Mouse (Mus musculus) intestine, embryonic 16.5 days (tissue): ENCODE data around the gene Tbkbp1. TPM values are rescaled to one million over a fixed set of nuclear protein-coding genes. Genes with fewer than 3 reads are reported as not detected.

ENCODE experiments used
- ATAC-seq: fragments of 200-750 bp; cut with Nextera tagmentation; 2 replicates; pipeline ENCODE4 v1.8.0; 2017; ENCODE audit warnings: moderate TSS enrichment, moderate library complexity
- H3K27ac ChIP-seq: fragments of 300-500 bp; sonication (generic); 2 replicates; pipeline ENCODE4 v1.5.1; 2014; ENCODE audit warnings: mild to moderate bottlenecking, low read length
- H3K27me3 ChIP-seq: fragments of 300-500 bp; sonication (generic); replicated peaks from 2 replicates; pipeline ENCODE4 v1.6.1; 2014; ENCODE audit warnings: low read length, control low read depth, mixed read lengths; ENCODE audit not compliant: control insufficient read depth, insufficient read depth
- H3K36me3 ChIP-seq: fragments of 300-500 bp; sonication (generic); 2 replicates; pipeline ENCODE4 v1.6.1; 2014; ENCODE audit warnings: low read length, control low read depth; ENCODE audit not compliant: control insufficient read depth, insufficient read depth
- H3K4me1 ChIP-seq: fragments of 300-500 bp; sonication (generic); 2 replicates; pipeline ENCODE4 v1.6.1; 2014; ENCODE audit warnings: low read length, control low read depth, mixed read lengths; ENCODE audit not compliant: control insufficient read depth, insufficient read depth
- H3K4me2 ChIP-seq: fragments of 300-500 bp; sonication (generic); 2 replicates; pipeline ENCODE4 v1.6.1; 2014; ENCODE audit warnings: low read depth, low read length, control low read depth
- H3K4me3 ChIP-seq: fragments of 300-500 bp; sonication (generic); 2 replicates; pipeline ENCODE4 v1.5.1; 2014; ENCODE audit warnings: mild to moderate bottlenecking, low read length
- H3K9ac ChIP-seq: fragments of 300-500 bp; sonication (generic); 2 replicates; pipeline ENCODE4 v1.6.1; 2014; ENCODE audit warnings: low read depth, low read length
- H3K9me3 ChIP-seq: fragments of 300-500 bp; sonication (generic); 2 replicates; pipeline ENCODE4 v1.6.1; 2016; ENCODE audit warnings: low read length, control low read depth; ENCODE audit not compliant: control insufficient read depth
- WGBS: fragments of 180-500 bp; shearing (Covaris S2); extraction: QIAGEN DNeasy Blood & Tissue Kit; methylation state at CpG from one replicate; pipeline ENCODE4 v1.1.7; 2014; 5-methylcytosine and 5-hydroxymethylcytosine counted together
- polyA plus RNA-seq: library from polyadenylated mRNA; unstranded; fragments of >200 nt; fragmentation: Nextera tagmentation; extraction: Ambion mirVana; gene quantifications from 2 replicates; pipeline ENCODE4 v1.2.1, GENCODE M21; 2015

The Tbkbp1 gene
- polyA plus RNA-seq, 1 experiment from 2014 or later, result 2.0 TPM

- no peak for ATAC-seq
- Histone ChIP-seq H3K4me1 (0 out of 2 replicates have a peak, but pooled peaks cover 4% of the 10 kb centered on the region), H3K9ac (peak overlapping the region; percentile 52), H3K4me3 (peak overlapping the region; percentile 40), H3K9me3 (no peaks in the 10 kb centered on the region), H3K27ac (no peak overlapping the region), H3K4me2 (peak overlapping the region; percentile 63), H3K27me3 (peaks cover 23% of the 10 kb centered on the region; the same call in 1 of the 2 replicates), H3K36me3 (no peaks in the 10 kb centered on the region; the same call in 1 of the 2 replicates)
- 31% methylated on average over 15 of the region's 15 CpGs for WGBS
Measured at GRCm38 (mm10) chr11:97139256-97139655, 12.0 kb downstream of the Tbkbp1 start.

GRCm38 (mm10) chr11:97138554-97139226 is 12.6 kb downstream of the Tbkbp1 start:
- Histone ChIP-seq H3K4me2 (peak overlapping the region; percentile 63), H3K9me3 (no peaks in the 10 kb centered on the region), H3K27me3 (peaks cover 23% of the 10 kb centered on the region; the same call in 1 of the 2 replicates), H3K36me3 (no peaks in the 10 kb centered on the region; the same call in 1 of the 2 replicates), H3K4me3 (peak overlapping the region; percentile 40), H3K27ac (no peak overlapping the region), H3K9ac (peak overlapping the region; percentile 52), H3K4me1 (0 out of 2 replicates have a peak, but pooled peaks cover 4% of the 10 kb centered on the region)
- WGBS, result 21% methylated on average over 66 of the region's 69 CpGs
- ATAC-seq, result peak; percentile 49

GRCm38 (mm10) chr11:97133270-97133669 is 18.0 kb downstream of the Tbkbp1 start:
- Histone ChIP-seq H3K27me3 (peaks cover 13% of the 10 kb centered on the region; the same call in 1 of the 2 replicates), H3K27ac (no peak overlapping the region), H3K4me1 (no peaks in the 10 kb centered on the region), H3K36me3 (no peaks in the 10 kb centered on the region), H3K9me3 (no peaks in the 10 kb centered on the region), H3K9ac (no peak overlapping the region), H3K4me2 (no peak overlapping the region), H3K4me3 (no peak overlapping the region)
- no peak for ATAC-seq
- WGBS, result 51% methylated on average over 5 of the region's 5 CpGs

- H3K4me3 ChIP-seq, result no peak overlapping the region
- H3K9me3 ChIP-seq, result no peaks in the 10 kb centered on the region
- 22% methylated on average over 6 of the region's 6 CpGs for WGBS
- no peak overlapping the region for H3K4me2 ChIP-seq
- no peak for ATAC-seq
- peaks cover 5% of the 10 kb centered on the region; the same call in 1 of the 2 replicates for H3K27me3 ChIP-seq
- no peak overlapping the region for H3K9ac ChIP-seq
- H3K4me1 ChIP-seq, result no peaks in the 10 kb centered on the region; the same call in 1 of the 2 replicates
- H3K27ac ChIP-seq, result no peak overlapping the region
- no peaks in the 10 kb centered on the region for H3K36me3 ChIP-seq
Measured at GRCm38 (mm10) chr11:97132185-97132584, 19.1 kb downstream of the Tbkbp1 start.

- H3K4me1 ChIP-seq, result peaks cover 3% of the 10 kb centered on the region
- H3K4me3 ChIP-seq, result no peak overlapping the region
- H3K27me3 ChIP-seq, result peaks cover 4% of the 10 kb centered on the region; the same call in 1 of the 2 replicates
- ATAC-seq, result no peak
- H3K9me3 ChIP-seq, result no peaks in the 10 kb centered on the region
- no peak overlapping the region for H3K4me2 ChIP-seq
- no peaks in the 10 kb centered on the region for H3K36me3 ChIP-seq
- no peak overlapping the region for H3K9ac ChIP-seq
- H3K27ac ChIP-seq, result no peak overlapping the region
- WGBS, result 68% methylated on average over 2 of the region's 2 CpGs
Measured at GRCm38 (mm10) chr11:97131683-97132082, 19.6 kb downstream of the Tbkbp1 start.

GRCm38 (mm10) chr11:97130318-97130717 is 21.0 kb downstream of the Tbkbp1 start:
- H3K4me3 ChIP-seq, result no peak overlapping the region
- no peak overlapping the region for H3K4me2 ChIP-seq
- no peak overlapping the region for H3K9ac ChIP-seq
- 79% methylated on average over 7 of the region's 7 CpGs for WGBS
- peaks cover 5% of the 10 kb centered on the region for H3K4me1 ChIP-seq
- ATAC-seq, result no peak
- H3K9me3 ChIP-seq, result no peaks in the 10 kb centered on the region
- peaks cover 4% of the 10 kb centered on the region; the same call in 1 of the 2 replicates for H3K27me3 ChIP-seq
- H3K27ac ChIP-seq, result no peak overlapping the region
- no peaks in the 10 kb centered on the region for H3K36me3 ChIP-seq

- Histone ChIP-seq H3K9ac (no peak overlapping the region), H3K27me3 (peaks cover 4% of the 10 kb centered on the region; the same call in 1 of the 2 replicates), H3K9me3 (no peaks in the 10 kb centered on the region), H3K4me1 (peaks cover 5% of the 10 kb centered on the region), H3K36me3 (no peaks in the 10 kb centered on the region), H3K27ac (no peak overlapping the region), H3K4me3 (no peak overlapping the region), H3K4me2 (no peak overlapping the region)
- ATAC-seq, result no peak
- WGBS, result 66% methylated on average over 3 of the region's 3 CpGs
Measured at GRCm38 (mm10) chr11:97128956-97129355, 22.3 kb downstream of the Tbkbp1 start.

- Histone ChIP-seq H3K9ac (peak overlapping the region; percentile 75), H3K4me1 (peaks cover 8% of the 10 kb centered on the region), H3K9me3 (no peaks in the 10 kb centered on the region), H3K4me2 (peak overlapping the region; percentile 96), H3K4me3 (peak overlapping the region; percentile 66), H3K27ac (no peak overlapping the region), H3K27me3 (no peaks in the 10 kb centered on the region; the same call in 1 of the 2 replicates), H3K36me3 (no peaks in the 10 kb centered on the region)
- WGBS, result 20% methylated on average over 19 of the region's 19 CpGs
- peak; percentile 62 for ATAC-seq
Measured at GRCm38 (mm10) chr11:97127470-97128223, 23.6 kb downstream of the Tbkbp1 start.

- ATAC-seq, result peak; percentile 79
- H3K27me3 ChIP-seq, result no peaks in the 10 kb centered on the region
- peak overlapping the region; percentile 96 for H3K4me2 ChIP-seq
- peak overlapping the region; percentile 66 for H3K4me3 ChIP-seq
- H3K9ac ChIP-seq, result peak overlapping the region; percentile 75
- H3K4me1 ChIP-seq, result peaks cover 8% of the 10 kb centered on the region
- no peaks in the 10 kb centered on the region for H3K36me3 ChIP-seq
- WGBS, result 3% methylated on average over 32 of the region's 32 CpGs
- no peak overlapping the region for H3K27ac ChIP-seq
- no peaks in the 10 kb centered on the region for H3K9me3 ChIP-seq
Measured at GRCm38 (mm10) chr11:97126645-97127468, 24.4 kb downstream of the Tbkbp1 start.
